Mouse (Mus musculus) olfactory bulb, adult 2 months (tissue): ENCODE data around the gene Cldn14.

Source experiments
- CTCF ChIP-seq: fragments of 200-500 bp; IDR thresholded peaks from 2 replicates; pipeline ENCODE4 v1.5.1; 2012; ENCODE audit warnings: low read depth, mild to moderate bottlenecking, low read length, moderate library complexity; ENCODE audit not compliant: insufficient read depth
- POLR2A ChIP-seq: fragments of 200-500 bp; IDR thresholded peaks from 2 replicates; pipeline ENCODE4 v1.6.1; 2012; ENCODE audit warnings: mild to moderate bottlenecking, low read depth, low read length, moderate library complexity; ENCODE audit not compliant: insufficient read depth

DNA sequence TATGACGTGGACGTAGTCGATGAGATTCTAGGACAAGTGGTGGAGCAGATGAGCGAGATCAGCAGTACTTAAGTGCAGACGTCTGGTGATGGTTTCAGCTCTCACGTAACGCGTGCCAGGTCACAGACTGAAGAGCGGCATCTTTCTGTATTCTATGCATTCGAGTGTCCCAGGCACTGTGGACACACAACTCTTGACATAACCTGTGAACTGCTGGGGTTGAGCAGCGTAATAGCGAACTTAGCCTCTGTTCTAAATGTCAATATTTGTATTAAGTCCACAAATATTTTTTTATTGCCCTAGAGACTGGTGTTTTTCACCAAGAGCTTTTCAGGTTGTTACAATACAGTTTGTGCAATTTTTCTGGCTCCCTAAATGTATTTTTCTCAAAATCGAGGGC lies 133.8 kb downstream of the Cldn14 start:
- TF ChIP-seq POLR2A (no peak), CTCF (no peak)
